Mouse (Mus musculus) CD4-positive, CD25-positive, alpha-beta regulatory T cell, adult 4 months (primary cell): Measurements from ENCODE around the gene Gtpbp6. TPM values are rescaled to one million over a fixed set of nuclear protein-coding genes. Genes with fewer than 3 reads are reported as not detected.
"Not testable (repeated sequence)": the region's sequence is repeated elsewhere in the genome, so short reads cannot be mapped to it uniquely, and the experiment has no call there.

Experiments
- ATAC-seq: one replicate; pipeline ENCODE4 v1.8.0; 2017
- polyA plus RNA-seq, 2 experiments: library from polyadenylated mRNA; unstranded; fragments of 100-300 nt; shearing (Covaris generic); gene quantifications; one replicate each; pipeline ENCODE4 v1.2.1; 2017

Gene Gtpbp6
- polyA plus RNA-seq, 2 experiments from 2014 or later = 10.9 to 18.3 TPM

- no peak for ATAC-seq
These were observed 8.1 kb downstream of the Gtpbp6 start, which contains the start of gene Plcxd1 for GRCm38 (mm10) chr5:110099656-110100580. Plcxd1 (plus strand) TSS chr5:110099969.

DNA sequence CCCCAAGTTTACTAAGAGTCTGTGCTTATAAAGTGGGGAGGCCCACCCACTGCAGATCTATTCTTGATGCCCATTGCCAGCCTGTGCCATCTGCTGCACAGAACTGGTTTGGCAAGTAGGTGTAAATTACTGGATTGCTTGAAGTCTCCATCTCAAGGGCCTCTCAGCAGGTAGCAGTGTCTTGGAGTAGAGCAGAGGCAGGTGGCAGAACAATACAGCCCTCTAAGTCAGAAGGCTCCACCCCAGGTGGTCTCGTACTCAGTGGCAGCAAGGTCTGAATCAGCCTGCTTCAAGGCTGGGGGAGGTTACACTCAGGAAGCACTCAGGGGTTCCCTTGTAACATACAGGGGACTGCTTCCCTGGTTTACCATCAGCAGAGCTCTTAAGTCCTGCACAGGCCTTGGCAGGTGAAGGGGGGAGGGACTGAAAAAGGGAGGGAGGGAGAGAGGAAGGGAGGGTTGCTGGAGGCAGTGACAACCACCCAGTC, 9.0 kb downstream of the Gtpbp6 start:
- no peak for ATAC-seq

DNA sequence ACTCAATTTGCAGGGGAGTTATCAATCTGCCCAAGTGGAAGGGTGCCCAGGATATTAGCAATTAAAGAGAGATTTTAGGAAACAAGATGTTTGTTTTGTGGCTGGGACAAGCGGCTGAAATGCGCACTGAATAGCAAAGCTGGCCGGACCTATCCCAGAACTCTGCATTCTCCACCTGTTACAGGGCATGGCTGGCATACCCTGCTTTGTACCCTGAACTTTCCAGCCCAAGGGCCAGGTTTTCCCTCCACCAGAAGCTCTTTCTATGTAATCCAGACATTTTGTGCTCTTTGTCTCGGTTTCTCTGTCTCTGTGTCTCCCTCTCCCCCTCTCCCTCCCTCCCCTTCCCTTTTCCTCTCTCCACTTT, 13.2 kb downstream of the Gtpbp6 start:
- ATAC-seq = peak; percentile 6

DNA sequence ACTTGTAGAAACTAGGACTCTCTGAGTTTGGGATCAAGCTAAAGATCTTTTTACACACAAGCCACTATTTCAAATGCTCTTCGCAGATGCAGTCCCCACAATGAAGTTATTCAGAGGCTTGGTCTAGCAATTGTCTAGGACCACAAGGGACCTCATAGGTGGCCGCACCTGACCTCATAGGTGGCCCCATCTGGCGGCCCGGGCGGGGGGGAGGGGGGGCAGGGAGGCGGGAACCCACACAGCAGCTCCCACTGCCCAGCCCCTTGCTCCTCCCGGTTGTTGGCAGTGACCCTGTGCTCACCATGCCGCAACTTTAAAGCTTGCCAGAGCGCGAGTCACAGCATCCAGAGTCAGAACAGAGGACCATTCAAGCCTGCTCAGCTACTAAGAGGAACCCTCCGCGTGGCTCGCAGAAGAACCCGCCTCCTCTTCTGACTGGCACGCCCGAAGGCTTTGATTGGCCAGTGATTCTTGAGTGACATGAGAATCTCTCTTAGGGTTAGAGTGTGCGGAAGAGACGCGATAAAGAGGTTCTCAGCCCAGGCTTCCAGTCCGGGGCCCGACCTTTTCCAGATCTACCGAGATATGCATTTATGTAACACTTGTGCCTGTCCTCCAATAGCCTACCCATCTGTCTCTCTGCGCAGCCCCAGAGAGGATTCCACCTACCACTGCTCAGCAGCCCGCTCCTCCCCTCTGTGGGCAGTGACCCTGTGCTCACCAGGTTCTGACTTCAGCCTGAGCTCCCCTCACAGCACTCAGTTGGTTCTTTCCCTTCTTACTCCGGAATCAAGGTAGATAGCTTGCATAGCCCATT, 13.8 kb downstream of the Gtpbp6 start, which contains the start of gene Gm35315:
Gene Gm35315 (minus strand): TSS at position 391 of the 817 bp plus-strand sequence.
- ATAC-seq = peak; percentile 99

DNA sequence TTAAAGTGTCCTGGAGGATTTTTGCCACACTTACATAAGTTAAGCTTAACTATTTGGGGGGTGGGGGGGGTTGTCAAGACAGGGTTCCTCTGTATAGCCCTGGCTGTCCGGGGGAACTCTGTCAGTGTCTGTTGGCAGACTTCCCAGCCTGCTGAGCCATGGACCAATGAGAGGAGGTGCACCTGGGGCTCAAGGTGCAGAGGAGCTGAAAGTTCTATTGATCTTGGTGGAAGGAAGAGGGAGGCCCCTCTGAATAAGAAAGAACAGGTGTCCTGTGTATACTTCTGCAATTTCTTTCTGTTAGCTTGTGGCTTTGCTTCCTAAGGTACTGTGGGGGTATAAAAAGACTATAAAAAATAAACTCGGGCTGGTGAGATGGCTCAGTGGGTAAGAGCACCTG, 16.5 kb downstream of the Gtpbp6 start:
- no peak for ATAC-seq

GRCm38 (mm10) chr5:110086161-110086866, 21.7 kb downstream of the Gtpbp6 start:
- no peak for ATAC-seq

DNA sequence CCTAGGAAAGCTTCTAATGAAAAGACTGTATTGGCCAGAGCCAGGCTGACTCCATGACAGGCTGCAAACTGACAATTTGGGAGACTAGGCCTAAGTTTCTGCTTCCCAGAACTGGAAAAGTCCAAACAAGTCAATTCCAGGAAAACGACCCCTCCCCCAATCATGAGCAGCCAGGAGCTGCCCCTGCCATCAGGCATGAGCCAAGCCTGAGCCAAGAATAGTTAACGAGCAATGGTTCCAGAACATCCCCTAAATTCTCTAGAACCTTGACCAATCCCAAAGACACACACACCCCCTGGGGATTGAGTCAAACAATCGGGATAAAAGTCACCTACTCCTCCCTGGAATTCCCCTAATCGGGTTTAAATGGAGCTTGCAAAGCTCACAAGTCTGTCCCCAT, 25.0 kb downstream of the Gtpbp6 start:
- no peak for ATAC-seq

DNA sequence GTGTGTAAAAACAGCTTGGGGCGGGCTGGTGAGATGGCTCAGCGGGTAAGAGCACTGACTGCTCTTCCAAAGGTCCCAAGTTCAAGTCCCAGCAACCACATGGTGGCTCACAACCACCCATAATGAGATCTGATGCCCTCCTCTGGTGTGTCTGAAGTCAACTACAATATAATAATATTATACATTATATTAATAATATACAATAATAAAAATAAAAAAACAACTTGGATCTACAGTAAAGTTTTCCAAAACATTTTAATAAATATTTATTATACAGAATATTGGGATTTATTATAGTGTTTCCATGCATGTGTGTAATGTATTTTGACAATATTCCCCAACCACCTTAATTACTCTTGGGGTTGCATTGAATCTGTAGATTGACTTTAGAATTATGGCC, 35.6 kb downstream of the Gtpbp6 start, which contains the start of gene Gm17655:
Gene Gm17655 (minus strand): TSS at position 101 of the 400 bp plus-strand sequence.
- not testable (repeated sequence) for ATAC-seq

- ATAC-seq = peak; percentile 99
These were observed 50.2 kb downstream of the Gtpbp6 start for GRCm38 (mm10) chr5:110057637-110058408.

Other genes starting within 250 kb of the Gtpbp6 start
- 10 to 100 TPM; 17.5 to 29.7 TPM for gene Gm15446, start 184.8 kb downstream of the Gtpbp6 start, polyA plus RNA-seq
- gene Zfp932, start 111.7 kb downstream of the Gtpbp6 start, polyA plus RNA-seq = 10 to 100 TPM; 29.5 to 37.3 TPM
- gene Gm17655, start 35.7 kb downstream of the Gtpbp6 start, polyA plus RNA-seq = 10 to 100 TPM in 1 of 2 experiments, 1 to 10 TPM in 1; 7.3 to 14.2 TPM
- gene Gm35315, start 13.8 kb downstream of the Gtpbp6 start, polyA plus RNA-seq = 1 to 10 TPM; 2.0 to 3.1 TPM
- gene Plcxd1, start 8.2 kb downstream of the Gtpbp6 start, polyA plus RNA-seq = 1 to 10 TPM in 1 of 2 experiments, under 1 TPM in 1; 0.89 to 2.3 TPM
- 1 to 10 TPM; 4.0 to 4.5 TPM for gene Zfp605, start 1.9 kb upstream of the Gtpbp6 start, polyA plus RNA-seq
- gene Chfr, start 27.6 kb upstream of the Gtpbp6 start, polyA plus RNA-seq = 10 to 100 TPM; 51.4 to 68.2 TPM
- 10 to 100 TPM; 19.7 to 37.2 TPM for gene Golga3, start 68.5 kb upstream of the Gtpbp6 start, polyA plus RNA-seq
- gene Ankle2, start 122.8 kb upstream of the Gtpbp6 start, polyA plus RNA-seq = 10 to 100 TPM; 11.4 to 16.4 TPM
- 10 to 100 TPM; 29.2 to 31.7 TPM for gene Pgam5, start 161.7 kb upstream of the Gtpbp6 start, polyA plus RNA-seq
- 1 to 10 TPM; 1.1 to 2.7 TPM for gene Pxmp2, start 178.0 kb upstream of the Gtpbp6 start, polyA plus RNA-seq
- gene Pole, start 178.1 kb upstream of the Gtpbp6 start, polyA plus RNA-seq = 1 to 10 TPM; 4.8 to 6.5 TPM
- not detected for gene P2rx2, start 235.0 kb upstream of the Gtpbp6 start, polyA plus RNA-seq
- not detected for gene Lrcol1, start 236.5 kb upstream of the Gtpbp6 start, polyA plus RNA-seq